Mouse (Mus musculus) liver, postnatal 0 days (tissue): ENCODE data around the gene Prss46.

Experiments
- CTCF ChIP-seq: sonication (generic); IDR thresholded peaks from 2 replicates; pipeline ENCODE4 v1.5.1; 2016; ENCODE audit warnings: antibody characterized with exemption, low read depth
- EP300 ChIP-seq: IDR thresholded peaks from 2 replicates; pipeline ENCODE4 v1.6.1; 2016; ENCODE audit warnings: antibody characterized with exemption, low read depth, mild to moderate bottlenecking

DNA sequence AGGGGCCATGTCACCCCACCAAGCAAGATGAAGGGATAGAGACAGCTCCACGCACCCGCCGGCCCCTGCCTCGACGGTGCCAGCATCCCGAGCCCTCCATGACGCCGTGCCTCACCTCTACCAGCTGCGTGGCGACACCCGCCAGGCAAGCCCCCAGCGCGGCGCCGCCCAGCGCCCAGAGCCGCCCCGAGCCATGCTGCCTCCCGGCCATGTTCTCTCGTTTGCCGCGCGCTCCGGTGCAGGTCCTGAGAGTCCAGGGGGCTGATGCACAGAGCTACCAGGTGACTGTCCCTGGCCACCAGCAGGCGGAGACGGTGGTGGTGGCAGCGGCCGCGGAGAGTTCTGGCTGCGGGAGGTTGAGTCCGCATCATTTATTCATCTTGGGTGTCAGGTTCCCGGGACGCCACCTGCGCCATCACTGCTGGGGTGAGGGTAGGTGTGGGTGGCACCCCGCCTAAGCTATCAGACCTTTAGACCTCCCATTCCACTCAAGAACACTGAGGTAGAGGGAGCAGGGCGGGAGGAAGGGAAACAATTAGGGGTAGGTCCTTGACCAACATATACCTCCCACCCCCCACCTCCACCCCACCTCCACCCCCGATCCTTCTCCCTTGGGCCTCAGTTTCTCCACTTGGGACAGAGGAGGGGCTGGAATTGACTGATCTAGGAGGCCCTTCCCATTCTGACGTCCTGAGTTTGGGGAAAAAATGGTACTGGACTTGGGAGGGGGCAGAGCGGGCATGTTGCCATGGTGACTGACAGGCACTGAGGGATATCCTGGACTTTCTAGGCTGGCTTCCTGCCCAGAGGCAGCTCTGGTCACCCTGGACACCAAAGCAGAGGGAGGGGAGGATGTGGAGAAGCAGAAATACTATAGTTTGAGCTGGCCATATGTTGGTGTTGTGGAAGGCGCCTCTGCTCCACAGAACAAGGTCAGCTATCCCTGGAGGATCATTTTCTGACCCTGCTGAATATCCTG lies 29.7 kb downstream of the Prss46 start:
- TF ChIP-seq CTCF (no peak), EP300 (no peak)
